Mouse (Mus musculus) ovary, postnatal 14 days (tissue): ENCODE measurements around the gene Serpinb1c.
"Not testable (repeated sequence)": the region's sequence is repeated elsewhere in the genome, so short reads cannot be mapped to it uniquely, and the experiment has no call there.

ENCODE experiments used
- DNase-seq: peaks from one replicate; pipeline ENCODE4 v3.0.0; 2022; ENCODE audit warnings: low spot score

Gene Serpinb1c

DNA sequence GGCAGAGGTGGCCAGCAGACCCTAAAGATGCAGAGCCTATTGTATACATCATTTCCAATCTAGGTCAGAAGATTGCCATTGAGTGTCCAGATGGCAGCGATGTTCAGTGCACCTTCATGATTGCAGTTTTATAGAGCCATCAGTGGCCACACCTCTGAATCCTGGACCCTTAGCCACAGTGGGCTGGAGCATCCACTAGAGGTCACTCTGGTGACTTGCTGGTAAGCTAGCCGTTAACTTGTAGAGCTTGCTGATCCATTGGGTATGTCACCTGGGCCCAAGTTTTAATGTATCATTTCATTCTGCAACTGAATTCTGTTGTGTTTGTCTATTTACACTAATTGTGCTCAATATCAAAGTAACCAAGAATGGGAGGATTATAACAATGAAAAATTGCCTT is 32.4 kb downstream of the Serpinb1c start:
- no peak for DNase-seq

DNA sequence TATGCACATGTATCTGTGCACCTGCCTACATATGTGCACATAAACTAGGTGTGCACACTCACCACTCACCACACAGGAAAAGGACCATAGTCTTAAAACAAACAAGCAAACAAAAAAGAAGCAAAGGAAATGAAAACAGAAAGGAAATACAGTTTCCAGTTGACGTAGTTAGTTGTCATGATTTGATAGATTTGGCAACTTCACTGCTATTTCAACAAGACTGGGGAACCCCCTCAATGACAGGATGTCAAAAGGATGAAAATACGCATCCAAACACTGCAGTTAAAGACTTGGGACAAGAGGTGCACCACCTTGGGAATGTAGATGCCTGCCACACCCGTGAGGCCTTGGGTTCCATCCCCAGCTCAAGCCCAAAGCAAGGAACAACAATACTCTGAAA is 33.5 kb downstream of the Serpinb1c start:
- not testable (repeated sequence) for DNase-seq

DNA sequence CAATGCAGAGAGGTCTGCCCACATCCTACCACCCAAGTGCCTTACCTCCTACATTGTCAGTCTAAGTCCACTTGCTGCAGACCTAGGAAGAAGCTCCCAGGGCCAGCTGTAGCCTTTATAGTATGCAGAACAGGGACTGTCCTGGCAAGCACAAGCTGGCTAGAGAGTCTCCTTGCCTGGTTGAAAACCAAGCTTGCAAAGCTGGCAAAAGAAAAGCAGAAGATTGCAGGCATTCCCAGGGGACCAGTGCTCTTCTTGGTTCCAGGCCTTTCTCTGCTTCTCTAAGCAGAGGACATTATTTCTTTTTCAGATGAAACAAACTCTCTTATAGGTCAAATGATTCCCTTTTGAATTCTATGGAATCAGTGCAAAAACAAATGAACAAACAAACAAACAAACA is 34.6 kb downstream of the Serpinb1c start:
- no peak for DNase-seq

DNA sequence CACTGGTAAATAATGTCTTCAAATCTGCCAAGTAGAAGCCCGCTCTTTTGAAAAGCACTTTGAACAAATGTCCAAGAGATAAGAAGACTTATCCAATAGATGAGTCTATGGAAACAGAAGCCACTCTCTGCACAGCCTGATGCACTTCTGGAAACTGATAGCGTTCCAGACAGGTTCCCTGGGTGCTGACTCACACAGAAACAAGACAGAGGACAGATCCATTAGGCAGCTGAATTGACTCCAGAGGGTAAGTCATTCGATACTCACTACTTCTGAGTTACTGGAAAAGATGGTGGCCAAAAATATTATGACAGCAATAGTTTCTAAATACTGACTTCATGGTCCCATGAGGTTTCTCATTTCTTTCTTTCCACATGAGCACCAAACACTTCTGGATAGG is 37.2 kb downstream of the Serpinb1c start:
- DNase-seq = no peak

DNA sequence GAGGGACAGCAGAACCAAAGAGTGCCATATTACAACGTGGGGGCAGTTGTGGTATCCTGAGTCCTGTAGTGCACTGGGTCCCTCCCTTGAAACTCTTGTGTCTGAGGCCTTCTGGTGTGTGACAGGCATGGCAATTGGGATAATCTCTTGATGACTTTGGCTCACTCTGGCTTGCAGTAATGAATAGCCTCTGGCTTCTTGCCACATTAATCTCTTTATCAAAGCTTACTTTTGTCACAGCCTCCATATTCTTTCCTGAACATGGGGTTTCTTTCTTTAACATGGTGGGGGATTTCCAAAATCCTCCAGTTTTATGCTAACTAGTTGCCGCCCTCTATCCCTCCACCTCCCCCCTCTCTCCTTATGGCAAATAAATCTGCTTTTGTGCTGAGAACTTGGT is 44.9 kb downstream of the Serpinb1c start:
- DNase-seq = no peak

DNA sequence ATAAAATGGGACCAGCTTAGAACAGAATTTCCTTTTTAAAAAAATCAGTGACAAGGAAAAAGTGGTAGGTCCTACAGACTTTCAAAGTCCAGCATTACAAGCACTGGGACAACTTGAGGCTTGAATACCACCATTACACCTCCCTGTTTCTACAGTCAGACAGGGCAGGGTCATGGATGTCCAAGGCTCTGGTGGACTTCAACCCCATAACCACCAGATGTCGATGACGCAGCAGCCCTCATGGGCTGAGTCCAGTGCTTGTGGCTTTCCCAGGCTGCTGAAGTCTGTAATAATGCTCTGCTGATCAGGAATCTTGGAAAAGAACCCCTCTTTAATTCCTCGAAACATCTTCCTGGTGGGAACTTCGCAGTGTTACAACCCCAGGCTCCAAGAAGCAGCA is 45.5 kb downstream of the Serpinb1c start:
- DNase-seq = no peak

DNA sequence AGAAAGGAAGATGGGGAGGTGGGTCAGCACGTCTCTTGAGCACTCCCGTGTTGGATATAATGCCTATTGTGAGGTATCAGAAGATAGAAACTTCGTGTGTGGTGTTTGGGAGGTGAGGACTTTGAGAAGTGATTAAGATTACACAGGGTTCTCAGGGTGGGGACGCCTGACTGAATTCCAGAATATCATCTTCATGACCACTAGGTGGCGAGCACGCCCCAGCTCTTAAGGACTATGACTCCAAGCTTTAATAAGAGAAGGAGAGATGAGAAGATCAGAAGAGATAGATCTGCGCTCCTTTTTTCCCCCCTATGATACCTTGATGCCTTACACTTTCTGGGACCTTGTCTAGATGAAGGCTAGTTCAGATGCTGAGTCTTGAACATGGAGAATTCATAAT is 46.0 kb downstream of the Serpinb1c start:
- DNase-seq = no peak

DNA sequence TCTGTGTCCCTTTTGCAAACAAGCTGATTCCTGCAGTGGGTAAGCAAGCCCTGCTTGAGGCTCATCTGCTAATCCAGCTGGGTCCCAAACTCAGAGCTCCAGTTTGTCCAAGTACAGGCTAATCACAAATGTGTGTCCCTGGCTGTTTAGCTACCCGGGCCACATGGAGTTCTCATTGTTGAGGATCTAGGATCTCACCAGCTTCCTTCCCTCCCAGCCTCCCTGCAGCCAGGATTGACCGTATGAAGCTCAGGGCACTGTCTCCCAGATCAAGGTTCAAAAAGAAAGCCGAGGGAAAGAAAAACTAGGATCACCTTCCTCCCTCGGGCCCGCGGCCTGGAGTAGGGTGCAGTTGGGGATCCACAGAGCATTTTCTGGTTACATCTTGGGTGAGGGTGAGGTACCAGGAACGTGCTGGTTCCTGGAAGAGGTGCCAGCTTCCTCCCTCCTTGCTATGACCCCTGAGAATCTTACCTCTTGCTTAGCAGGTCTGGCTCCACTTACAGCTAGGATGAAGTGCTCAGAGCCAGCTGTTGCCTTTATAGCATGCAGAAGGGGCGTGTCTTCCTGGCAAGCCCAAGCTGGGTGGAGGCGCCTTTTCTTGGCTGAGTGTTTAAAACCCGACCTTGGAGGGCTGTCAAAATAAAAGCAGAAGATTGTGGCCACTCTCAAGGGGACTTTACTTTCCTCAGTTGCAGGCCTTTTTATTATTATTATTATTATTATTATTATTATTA is 47.2 kb downstream of the Serpinb1c start, which contains the start of gene Serpinb1a:
Serpinb1a (minus strand) TSS at position 518 of the 737 bp plus-strand sequence.
- DNase-seq = peak; percentile 54

DNA sequence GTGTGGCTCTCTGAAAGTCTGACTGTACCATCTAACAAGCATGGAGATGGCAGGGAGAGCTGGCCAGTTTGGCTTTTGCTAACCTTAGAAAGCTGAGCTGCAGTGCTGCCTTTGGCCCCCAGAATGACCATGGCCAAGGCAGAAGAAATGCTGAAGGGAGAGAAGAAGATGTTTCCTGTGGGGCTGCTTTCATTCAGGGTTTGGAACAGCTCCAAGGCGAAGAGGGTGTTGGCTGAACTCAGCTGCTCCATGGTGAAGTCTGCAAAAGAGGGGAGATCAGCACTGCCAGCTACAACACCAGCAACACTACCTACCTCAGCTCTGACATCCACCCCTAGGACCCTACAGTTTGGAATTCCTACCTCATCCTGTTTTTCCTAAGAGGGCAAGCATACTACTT is 47.9 kb downstream of the Serpinb1c start:
- no peak for DNase-seq

DNA sequence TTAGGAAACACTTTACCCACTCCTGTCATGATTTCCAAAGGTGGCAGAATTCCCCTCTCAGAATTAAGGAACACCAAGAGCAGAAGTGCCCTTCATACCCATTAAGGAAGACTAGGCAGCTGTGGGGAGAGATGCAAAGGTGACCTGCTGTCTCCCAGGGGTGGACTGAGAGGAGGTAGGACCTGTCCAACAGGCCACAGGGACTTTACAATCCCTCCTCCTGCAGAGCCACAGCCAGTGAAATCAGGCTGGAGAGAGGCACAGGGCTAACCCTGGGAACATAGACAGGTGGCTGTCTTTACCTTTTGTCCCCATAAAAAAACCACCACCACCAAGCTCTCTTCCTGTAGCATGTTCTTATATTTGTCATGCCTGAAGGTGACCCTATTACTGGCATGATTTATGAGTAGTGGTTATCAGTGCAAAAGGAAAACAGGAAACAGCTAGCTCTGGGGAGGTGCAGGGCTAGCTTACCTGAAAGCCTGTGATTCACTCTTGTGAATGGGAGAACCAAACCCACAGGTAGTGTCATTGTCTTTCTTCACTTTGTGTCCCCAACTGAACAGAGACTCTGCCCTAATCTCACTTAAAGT is 48.4 kb downstream of the Serpinb1c start:
- no peak for DNase-seq

DNA sequence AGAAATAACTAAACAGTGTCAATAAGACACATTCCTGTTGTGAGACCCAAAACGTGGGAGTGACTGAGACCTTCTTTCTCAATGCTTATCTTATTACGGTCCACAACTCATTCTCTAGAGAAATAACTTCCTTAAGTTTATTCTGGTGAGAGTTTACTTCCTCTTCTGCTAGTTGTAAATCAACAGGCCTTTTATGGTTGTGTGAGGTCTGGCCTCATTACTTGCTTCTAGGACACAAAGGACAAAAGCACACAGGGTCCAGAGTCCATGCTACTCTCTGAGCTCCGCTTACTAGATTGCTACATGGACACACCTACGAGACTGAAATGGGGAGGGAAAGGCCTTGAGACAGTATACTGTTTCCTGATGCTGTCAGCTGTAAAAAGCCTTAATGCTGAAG is 48.9 kb downstream of the Serpinb1c start:
- DNase-seq = no peak

DNA sequence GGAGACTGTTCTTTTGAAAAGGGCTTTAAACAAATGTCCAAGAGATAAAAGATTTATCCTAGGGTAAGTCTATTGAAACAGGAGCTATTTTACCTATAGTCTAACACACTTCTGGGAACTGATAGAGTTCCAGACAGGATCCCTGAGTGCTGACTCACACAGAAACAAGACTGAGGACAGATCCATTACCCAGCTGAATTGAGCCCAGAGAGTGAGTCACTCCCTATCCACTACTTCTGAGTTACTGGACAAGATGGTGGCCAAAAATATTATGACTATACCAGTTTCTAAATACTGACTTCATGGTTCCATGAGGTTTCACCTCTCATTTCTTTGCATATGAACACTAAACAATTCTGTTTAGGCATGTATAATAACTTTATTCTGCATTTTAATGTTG is 51.8 kb downstream of the Serpinb1c start:
- no peak for DNase-seq

DNA sequence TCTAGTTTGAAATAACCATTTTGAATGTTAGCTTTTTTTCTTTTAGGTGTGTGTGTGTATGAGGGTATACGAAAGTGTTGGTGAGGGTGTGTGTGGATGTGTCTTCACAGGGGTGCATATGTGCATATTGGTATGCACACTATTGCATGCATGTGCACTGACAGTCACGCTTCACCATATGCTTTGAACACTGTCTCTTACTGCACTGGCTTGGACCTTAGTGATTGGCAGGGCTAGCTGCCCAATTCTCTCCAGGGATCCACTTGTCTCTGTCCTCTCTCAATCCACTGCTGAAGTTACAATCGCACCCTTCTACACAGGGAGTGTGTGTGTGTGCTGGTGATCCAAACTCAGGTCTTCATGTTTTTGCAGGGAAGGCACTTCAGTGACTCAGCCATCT is 56.7 kb downstream of the Serpinb1c start:
- DNase-seq = no peak

DNA sequence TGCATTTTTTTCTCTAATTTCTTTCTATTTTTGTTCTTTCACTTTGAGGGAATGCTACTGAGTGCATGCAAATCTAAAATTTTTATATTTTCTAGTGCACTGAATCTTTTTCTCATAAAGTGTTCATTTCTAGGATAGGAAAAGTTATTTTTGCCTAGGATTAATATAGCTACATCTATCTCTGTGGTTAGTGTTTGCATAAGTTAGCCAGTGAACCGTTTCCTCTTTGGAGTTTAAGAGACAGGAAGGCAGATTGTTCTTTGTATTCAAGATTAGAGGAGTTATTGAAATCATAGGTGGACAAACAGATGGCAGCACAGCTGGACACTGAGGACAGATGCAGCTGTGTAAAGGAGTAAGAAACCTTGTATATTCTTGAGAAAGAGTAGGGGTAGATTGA is 58.7 kb downstream of the Serpinb1c start:
- no peak for DNase-seq

DNA sequence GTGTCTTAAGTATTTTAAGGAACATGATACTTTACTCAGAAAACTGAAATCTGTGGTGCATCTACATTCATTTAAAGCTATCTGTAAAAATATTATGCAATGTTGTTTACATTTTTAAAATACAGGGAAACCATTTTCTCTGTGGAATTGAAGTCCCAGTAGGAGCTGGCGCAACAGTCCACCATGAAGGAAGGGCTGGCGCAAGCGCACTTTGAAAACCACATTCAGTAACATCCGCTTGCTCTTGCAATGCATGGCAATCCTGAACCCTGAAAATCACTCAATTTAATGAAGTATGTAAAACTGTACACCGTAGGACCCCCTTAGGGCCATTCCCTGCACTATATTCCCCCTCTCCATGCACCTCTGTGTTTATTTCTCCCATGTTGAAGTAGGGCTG is 63.5 kb downstream of the Serpinb1c start:
- DNase-seq = no peak

DNA sequence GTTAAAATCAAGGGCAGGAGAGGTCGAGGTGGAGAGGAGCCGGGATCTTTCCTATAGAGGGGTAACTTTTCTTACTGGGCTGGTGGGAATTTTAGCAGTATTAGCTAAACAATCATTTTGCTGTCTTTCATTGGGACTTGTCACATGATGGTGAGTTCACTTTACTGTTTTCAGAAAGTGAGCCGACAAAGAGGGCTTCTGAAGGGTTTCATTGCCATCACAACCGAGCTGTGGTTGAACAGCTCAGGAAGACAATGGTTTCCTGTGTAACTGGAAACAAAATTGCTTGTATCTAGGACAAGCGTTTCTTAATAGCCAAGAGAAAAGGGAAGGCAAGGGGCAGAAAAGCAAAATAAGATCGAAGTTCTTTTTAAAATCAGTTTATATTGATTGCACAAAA is 64.8 kb downstream of the Serpinb1c start:
- no peak for DNase-seq

DNA sequence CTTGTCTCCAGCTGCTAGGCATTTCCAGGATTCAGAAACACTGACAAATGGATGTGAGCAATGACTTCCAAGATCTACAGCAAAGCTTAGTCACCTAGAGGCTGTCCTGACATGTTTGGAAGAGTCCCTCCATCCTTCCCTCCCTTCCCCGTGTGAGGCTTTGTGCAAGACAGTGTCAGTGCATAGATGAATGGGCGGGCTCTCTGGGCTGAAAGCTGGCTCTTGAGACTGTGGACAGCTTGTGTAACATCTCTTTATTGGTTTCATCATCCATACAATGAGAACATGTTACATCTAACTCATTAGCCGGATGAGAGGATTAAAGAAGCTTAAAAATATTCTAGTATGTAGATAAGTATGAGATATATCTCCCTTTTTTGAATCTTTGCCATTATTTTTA is 65.2 kb downstream of the Serpinb1c start:
- DNase-seq = no peak

DNA sequence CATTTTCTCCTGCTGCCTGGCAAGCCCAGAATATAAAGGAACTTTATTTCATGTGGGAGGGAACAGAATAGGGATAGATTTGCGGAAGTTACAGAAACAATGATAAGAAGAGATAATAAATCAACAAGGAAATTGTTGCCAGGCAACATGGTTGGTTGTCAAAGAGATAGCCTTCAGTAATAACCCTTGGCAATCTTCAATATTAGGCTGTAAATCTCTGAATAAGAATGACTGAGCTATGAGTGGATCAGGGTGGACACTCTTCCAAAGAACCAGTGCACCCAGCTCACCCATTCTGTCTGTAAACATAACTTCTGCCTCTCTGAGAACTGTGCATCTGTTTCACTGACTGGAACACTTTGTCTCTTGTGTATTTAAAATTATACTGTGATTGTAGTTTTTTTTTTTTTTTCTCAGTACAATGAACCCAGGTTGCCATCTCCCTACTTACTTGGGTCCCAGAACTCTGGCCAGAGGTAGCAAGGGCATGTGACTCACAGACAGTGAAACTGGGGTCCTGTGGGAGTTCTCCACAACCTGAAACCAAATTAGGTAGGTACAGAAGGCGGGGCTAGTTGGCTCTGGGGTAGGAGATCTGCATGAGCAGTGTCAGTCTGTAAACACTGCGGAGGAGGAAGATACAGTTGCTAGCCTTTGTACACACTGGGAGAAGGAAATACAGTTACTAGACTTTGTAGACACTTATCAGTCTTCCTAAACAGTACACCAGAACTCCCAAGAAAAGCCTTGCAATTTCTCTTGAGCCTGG is 66.3 kb downstream of the Serpinb1c start:
- no peak for DNase-seq
